Comparison of ENCODE assay signal across 8 mouse cellular contexts in the genomic region with DNA sequence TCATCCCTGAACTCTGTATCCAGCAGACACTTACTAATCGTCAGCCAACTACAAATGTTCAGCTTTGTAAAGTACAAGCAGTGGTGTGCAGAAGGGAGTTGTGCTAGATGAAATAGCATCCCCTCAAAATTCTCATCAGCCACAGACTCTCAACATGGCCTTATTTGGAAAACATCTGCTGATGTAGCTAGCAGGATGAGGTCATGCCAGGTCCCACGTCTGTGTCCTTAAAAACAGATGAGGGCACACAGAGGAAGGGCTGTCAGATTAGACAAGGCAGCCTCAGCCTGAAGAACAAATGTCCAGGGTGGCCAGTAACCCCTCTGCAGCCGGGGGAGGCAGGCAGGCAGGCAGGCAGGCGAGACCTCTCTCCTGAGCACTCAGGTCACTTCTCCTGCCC. TPM values are rescaled to one million over a fixed set of nuclear protein-coding genes. Genes with fewer than 3 reads are reported as not detected.
A peak's percentile ranks its signal among the peaks of the same experiment; 100 is the strongest.
DNase-seq lines count a peak whose midpoint lies in the region; ATAC-seq lines count a peak whose summit lies in the region.

No protein-coding gene starts in this region.

- no peaks in the 10 kb centered on the region for H3K9me3 ChIP-seq in kidney, embryonic 15.5 days (replicated peaks)
- no peaks in the 10 kb centered on the region for H3K9me3 ChIP-seq in embryonic facial prominence, embryonic 14.5 days (ENCODE audit: control insufficient read depth, low read length)
- H3K9me3 ChIP-seq in hindbrain, embryonic 14.5 days (ENCODE audit: control insufficient read depth, low read length) = no peaks in the 10 kb centered on the region

- no peak overlapping the region for H3K9ac ChIP-seq in kidney, embryonic 15.5 days
- peak overlapping the region; percentile 44; the same call in 1 of the 2 replicates for H3K9ac ChIP-seq in embryonic facial prominence, embryonic 14.5 days (ENCODE audit: low read depth, low read length)
- 0 out of 2 replicates have a peak overlapping the region, but pooled peaks have one; percentile 4 for H3K9ac ChIP-seq in hindbrain, embryonic 14.5 days

- peak; percentile 24 for ATAC-seq in kidney, embryonic 15.5 days (replicated peaks; ENCODE audit: low FRiP score)
- peak; percentile 56; the same call in 1 of the 2 replicates for ATAC-seq in embryonic facial prominence, embryonic 14.5 days (ENCODE audit: low read depth)
- no peak for ATAC-seq in hindbrain, embryonic 14.5 days (ENCODE audit: low FRiP score)
- no peak for ATAC-seq in cerebellum, adult (ENCODE audit: insufficient number of reproducible peaks, low FRiP score, low TSS enrichment)

- no peak overlapping the region for H3K4me3 ChIP-seq in kidney, embryonic 15.5 days (replicated peaks)
- H3K4me3 ChIP-seq in embryonic facial prominence, embryonic 14.5 days (ENCODE audit: low read depth, low read length) = no peak overlapping the region
- no peak overlapping the region for H3K4me3 ChIP-seq in hindbrain, embryonic 14.5 days (replicated peaks; ENCODE audit: low read length)

- WGBS in kidney, embryonic 15.5 days = 21% methylated on average over 4 of the region's 4 CpGs
- 10% methylated on average over 4 of the region's 4 CpGs for WGBS in embryonic facial prominence, embryonic 14.5 days
- 26% methylated on average over 4 of the region's 4 CpGs for WGBS in hindbrain, embryonic 14.5 days

- DNase-seq in kidney, adult 8-10 months = no peak
- peak; percentile 79 for DNase-seq in embryonic facial prominence, embryonic 14.5 days (ENCODE audit: low spot score)
- no peak for DNase-seq in hindbrain, embryonic 14.5 days (ENCODE audit: low spot score)
- DNase-seq in neural tube, embryonic 10.5 days (ENCODE audit: extremely low spot score, low spot score) = peak; percentile 44
- no peak for DNase-seq in cerebellum, postnatal 36 days
- DNase-seq in spleen, adult 18-20 months = no peak

- H3K27me3 ChIP-seq in kidney, embryonic 15.5 days = no peaks in the 10 kb centered on the region
- no peaks in the 10 kb centered on the region for H3K27me3 ChIP-seq in embryonic facial prominence, embryonic 14.5 days (replicated peaks; ENCODE audit: control insufficient read depth, insufficient read depth, low read length)
- no peaks in the 10 kb centered on the region for H3K27me3 ChIP-seq in hindbrain, embryonic 14.5 days (ENCODE audit: control insufficient read depth, insufficient read depth, low read length)

- no peaks in the 10 kb centered on the region for H3K36me3 ChIP-seq in kidney, embryonic 15.5 days
- H3K36me3 ChIP-seq in embryonic facial prominence, embryonic 14.5 days (ENCODE audit: control insufficient read depth, insufficient read depth, low read length) = no peaks in the 10 kb centered on the region
- H3K36me3 ChIP-seq in hindbrain, embryonic 14.5 days (replicated peaks; ENCODE audit: control insufficient read depth, insufficient read depth) = no peaks in the 10 kb centered on the region

- peak overlapping the region; percentile 38 for H3K4me2 ChIP-seq in kidney, embryonic 15.5 days
- peak overlapping the region; percentile 11; the same call in 1 of the 2 replicates for H3K4me2 ChIP-seq in embryonic facial prominence, embryonic 14.5 days (ENCODE audit: low read depth, low read length)
- no peak overlapping the region for H3K4me2 ChIP-seq in hindbrain, embryonic 14.5 days (replicated peaks)

- H3K27ac ChIP-seq in kidney, embryonic 15.5 days = peak overlapping the region; percentile 94
- peak overlapping the region; percentile 86 for H3K27ac ChIP-seq in embryonic facial prominence, embryonic 14.5 days (replicated peaks; ENCODE audit: low read depth, low read length)
- H3K27ac ChIP-seq in hindbrain, embryonic 14.5 days = peak overlapping the region; percentile 51; the same call in 1 of the 2 replicates

- peaks cover 84% of the 10 kb centered on the region for H3K4me1 ChIP-seq in kidney, embryonic 15.5 days
- H3K4me1 ChIP-seq in embryonic facial prominence, embryonic 14.5 days (ENCODE audit: control insufficient read depth, insufficient read depth, low read length) = peaks cover 41% of the 10 kb centered on the region
- H3K4me1 ChIP-seq in hindbrain, embryonic 14.5 days (replicated peaks; ENCODE audit: control insufficient read depth, insufficient read depth, low read length) = peaks cover 65% of the 10 kb centered on the region

RNA-seq across cellular contexts. Expression of a gene that starts 56.8 kb away (rescaled TPM):
- polyA plus RNA-seq in kidney, embryonic 15.5 days (2015; fragmentation: Nextera tagmentation; extraction: Ambion mirVana) = 41.0 and 44.8 TPM in 2 replicates
- polyA plus RNA-seq in embryonic facial prominence, embryonic 14.5 days (2014; fragmentation: Nextera tagmentation; extraction: Ambion mirVana) = 31.2 and 34.5 TPM in 2 replicates
- 28.6 and 31.3 TPM in 2 replicates for polyA plus RNA-seq in hindbrain, embryonic 14.5 days (2014; fragmentation: Nextera tagmentation; extraction: Ambion mirVana)

Comparison
In these comparisons a context has a peak if more than half of its experiments do, and no peak if none do; other contexts are left out.
1. ATAC-seq: peak in kidney, embryonic 15.5 days (single experiment) and embryonic facial prominence, embryonic 14.5 days (single experiment); none in hindbrain, embryonic 14.5 days (single experiment) and cerebellum, adult (single experiment).
2. DNase-seq: peak in embryonic facial prominence, embryonic 14.5 days (single experiment) and neural tube, embryonic 10.5 days (single experiment); none in kidney, adult 8-10 months (0 of 2), hindbrain, embryonic 14.5 days (single experiment), cerebellum, postnatal 36 days (0 of 2) and spleen, adult 18-20 months (0 of 2).
3. Peak in every context shown above with its lines, with median percentiles within 50 percentile points of each other: H3K27ac ChIP-seq.